Mouse (Mus musculus): ENCODE data around the gene Rtp2. TPM values are rescaled to one million over a fixed set of nuclear protein-coding genes. Genes with fewer than 3 reads are reported as not detected.
A peak's percentile ranks its signal among the peaks of the same experiment; 100 is the strongest.
"Not testable (repeated sequence)": the region's sequence is repeated elsewhere in the genome, so short reads cannot be mapped to it uniquely, and the experiment has no call there.

Rtp2 gene
- polyA plus RNA-seq, 1 experiment from 2014 or later = not detected

GRCm38 (mm10) chr16:23922906-23923305 lies 9.3 kb downstream of the Rtp2 start:
- WGBS = 78% methylated on average over 1 of the region's 1 CpGs
- H3K9ac ChIP-seq (ENCODE audit: low read length) = no peak overlapping the region
- H3K4me2 ChIP-seq (ENCODE audit: low read depth, low read length) = no peak overlapping the region
- H3K27me3 ChIP-seq (ENCODE audit: control insufficient read depth, insufficient read depth, low read length) = no peaks in the 10 kb centered on the region
- H3K4me3 ChIP-seq (replicated peaks; ENCODE audit: low read length) = no peak overlapping the region
- H3K36me3 ChIP-seq (ENCODE audit: control insufficient read depth, insufficient read depth, low read length) = no peaks in the 10 kb centered on the region
- no peaks in the 10 kb centered on the region for H3K9me3 ChIP-seq (replicated peaks; ENCODE audit: control insufficient read depth, low read length)
- no peak overlapping the region for H3K27ac ChIP-seq (ENCODE audit: low read length)
- ATAC-seq (ENCODE audit: insufficient read depth, low FRiP score) = no peak
- H3K4me1 ChIP-seq (ENCODE audit: control insufficient read depth, insufficient read depth, low read length) = no peaks in the 10 kb centered on the region

GRCm38 (mm10) chr16:23921697-23922096 lies 10.5 kb downstream of the Rtp2 start:
- no peak overlapping the region for H3K9ac ChIP-seq (ENCODE audit: low read length)
- no peak overlapping the region for H3K4me3 ChIP-seq (replicated peaks; ENCODE audit: low read length)
- H3K27ac ChIP-seq (ENCODE audit: low read length) = no peak overlapping the region
- WGBS = 63% methylated on average over 5 of the region's 5 CpGs
- H3K9me3 ChIP-seq (replicated peaks; ENCODE audit: control insufficient read depth, low read length) = no peaks in the 10 kb centered on the region
- no peaks in the 10 kb centered on the region for H3K27me3 ChIP-seq (ENCODE audit: control insufficient read depth, insufficient read depth, low read length)
- no peaks in the 10 kb centered on the region for H3K36me3 ChIP-seq (ENCODE audit: control insufficient read depth, insufficient read depth, low read length)
- no peak for ATAC-seq (ENCODE audit: insufficient read depth, low FRiP score)
- no peak overlapping the region for H3K4me2 ChIP-seq (ENCODE audit: low read depth, low read length)
- no peaks in the 10 kb centered on the region for H3K4me1 ChIP-seq (ENCODE audit: control insufficient read depth, insufficient read depth, low read length)

- ATAC-seq (ENCODE audit: insufficient read depth, low FRiP score) = no peak
- Histone ChIP-seq H3K36me3 (ENCODE audit: control insufficient read depth, insufficient read depth, low read length) (no peaks in the 10 kb centered on the region), H3K27ac (ENCODE audit: low read length) (no peak overlapping the region), H3K4me1 (ENCODE audit: control insufficient read depth, insufficient read depth, low read length) (no peaks in the 10 kb centered on the region), H3K4me2 (ENCODE audit: low read depth, low read length) (no peak overlapping the region), H3K4me3 (replicated peaks; ENCODE audit: low read length) (no peak overlapping the region), H3K9me3 (replicated peaks; ENCODE audit: control insufficient read depth, low read length) (no peaks in the 10 kb centered on the region), H3K27me3 (ENCODE audit: control insufficient read depth, insufficient read depth, low read length) (no peaks in the 10 kb centered on the region), H3K9ac (ENCODE audit: low read length) (no peak overlapping the region)
- WGBS = 76% methylated on average over 2 of the region's 2 CpGs
Measured at GRCm38 (mm10) chr16:23919418-23919817, 12.8 kb downstream of the Rtp2 start.

GRCm38 (mm10) chr16:23913401-23913800 lies 18.8 kb downstream of the Rtp2 start:
- ATAC-seq (ENCODE audit: insufficient read depth, low FRiP score) = 0 out of 2 replicates have a peak, but pooled peaks have one; percentile 25
- Histone ChIP-seq H3K4me2 (ENCODE audit: low read depth, low read length) (0 out of 2 replicates have a peak overlapping the region, but pooled peaks have one; percentile 21), H3K27me3 (ENCODE audit: control insufficient read depth, insufficient read depth, low read length) (no peaks in the 10 kb centered on the region), H3K27ac (ENCODE audit: low read length) (no peak overlapping the region), H3K36me3 (ENCODE audit: control insufficient read depth, insufficient read depth, low read length) (no peaks in the 10 kb centered on the region), H3K9ac (ENCODE audit: low read length) (no peak overlapping the region; the same call in 1 of the 2 replicates), H3K4me3 (replicated peaks; ENCODE audit: low read length) (no peak overlapping the region; the same call in 1 of the 2 replicates), H3K4me1 (ENCODE audit: control insufficient read depth, insufficient read depth, low read length) (no peaks in the 10 kb centered on the region), H3K9me3 (replicated peaks; ENCODE audit: control insufficient read depth, low read length) (no peaks in the 10 kb centered on the region)
- 33% methylated on average over 3 of the region's 3 CpGs for WGBS

- Histone ChIP-seq H3K4me2 (ENCODE audit: low read depth, low read length) (peak overlapping the region; percentile 21; the same call in 1 of the 2 replicates), H3K27ac (ENCODE audit: low read length) (no peak overlapping the region), H3K36me3 (ENCODE audit: control insufficient read depth, insufficient read depth, low read length) (no peaks in the 10 kb centered on the region), H3K4me3 (replicated peaks; ENCODE audit: low read length) (no peak overlapping the region; the same call in 1 of the 2 replicates), H3K9me3 (replicated peaks; ENCODE audit: control insufficient read depth, low read length) (no peaks in the 10 kb centered on the region), H3K4me1 (ENCODE audit: control insufficient read depth, insufficient read depth, low read length) (no peaks in the 10 kb centered on the region), H3K27me3 (ENCODE audit: control insufficient read depth, insufficient read depth, low read length) (no peaks in the 10 kb centered on the region), H3K9ac (ENCODE audit: low read length) (no peak overlapping the region)
- ATAC-seq (ENCODE audit: insufficient read depth, low FRiP score) = no peak
- 48% methylated on average over 13 of the region's 13 CpGs for WGBS
Measured at GRCm38 (mm10) chr16:23912741-23913140, 19.5 kb downstream of the Rtp2 start.

GRCm38 (mm10) chr16:23909015-23909354 lies 23.2 kb downstream of the Rtp2 start:
- not testable (repeated sequence) for H3K4me3 ChIP-seq (replicated peaks; ENCODE audit: low read length); H3K9me3 ChIP-seq (replicated peaks; ENCODE audit: control insufficient read depth, low read length); H3K27me3 ChIP-seq (ENCODE audit: control insufficient read depth, insufficient read depth, low read length); ATAC-seq (ENCODE audit: insufficient read depth, low FRiP score); H3K4me2 ChIP-seq (ENCODE audit: low read depth, low read length); H3K27ac ChIP-seq (ENCODE audit: low read length); H3K4me1 ChIP-seq (ENCODE audit: control insufficient read depth, insufficient read depth, low read length); H3K36me3 ChIP-seq (ENCODE audit: control insufficient read depth, insufficient read depth, low read length); H3K9ac ChIP-seq (ENCODE audit: low read length)
- WGBS = 84% methylated on average over 3 of the region's 3 CpGs

- not testable (repeated sequence) for H3K4me2 ChIP-seq (ENCODE audit: low read depth, low read length); H3K27ac ChIP-seq (ENCODE audit: low read length); H3K4me3 ChIP-seq (replicated peaks; ENCODE audit: low read length); H3K9me3 ChIP-seq (replicated peaks; ENCODE audit: control insufficient read depth, low read length); H3K4me1 ChIP-seq (ENCODE audit: control insufficient read depth, insufficient read depth, low read length); H3K27me3 ChIP-seq (ENCODE audit: control insufficient read depth, insufficient read depth, low read length); ATAC-seq (ENCODE audit: insufficient read depth, low FRiP score); H3K36me3 ChIP-seq (ENCODE audit: control insufficient read depth, insufficient read depth, low read length); H3K9ac ChIP-seq (ENCODE audit: low read length)
- 81% methylated on average over 9 of the region's 9 CpGs for WGBS
Measured at GRCm38 (mm10) chr16:23908076-23909014, 23.8 kb downstream of the Rtp2 start.

- H3K27ac ChIP-seq (ENCODE audit: low read length); ATAC-seq (ENCODE audit: insufficient read depth, low FRiP score); H3K9ac ChIP-seq (ENCODE audit: low read length); H3K4me2 ChIP-seq (ENCODE audit: low read depth, low read length); H3K4me3 ChIP-seq (replicated peaks; ENCODE audit: low read length); H3K4me1 ChIP-seq (ENCODE audit: control insufficient read depth, insufficient read depth, low read length); H3K36me3 ChIP-seq (ENCODE audit: control insufficient read depth, insufficient read depth, low read length); H3K9me3 ChIP-seq (replicated peaks; ENCODE audit: control insufficient read depth, low read length); H3K27me3 ChIP-seq (ENCODE audit: control insufficient read depth, insufficient read depth, low read length): not testable (repeated sequence)
- 81% methylated on average over 3 of the region's 3 CpGs for WGBS
Measured at GRCm38 (mm10) chr16:23906586-23906985, 25.6 kb downstream of the Rtp2 start.

- no peak for ATAC-seq (ENCODE audit: insufficient read depth, low FRiP score)
- Histone ChIP-seq H3K4me3 (replicated peaks; ENCODE audit: low read length) (no peak overlapping the region), H3K36me3 (ENCODE audit: control insufficient read depth, insufficient read depth, low read length) (no peaks in the 10 kb centered on the region), H3K4me2 (ENCODE audit: low read depth, low read length) (no peak overlapping the region), H3K27me3 (ENCODE audit: control insufficient read depth, insufficient read depth, low read length) (no peaks in the 10 kb centered on the region), H3K4me1 (ENCODE audit: control insufficient read depth, insufficient read depth, low read length) (peaks cover 5% of the 10 kb centered on the region; the same call in 1 of the 2 replicates), H3K9ac (ENCODE audit: low read length) (no peak overlapping the region), H3K27ac (ENCODE audit: low read length) (no peak overlapping the region), H3K9me3 (replicated peaks; ENCODE audit: control insufficient read depth, low read length) (no peaks in the 10 kb centered on the region)
- WGBS = 85% methylated on average over 7 of the region's 7 CpGs
Measured at GRCm38 (mm10) chr16:23901411-23901810, 30.8 kb downstream of the Rtp2 start.
